Comparison of ENCODE assay signal across 8 mouse cellular contexts in genomic region chr12:4916994-4917804, GRCm38 (mm10). TPM values are rescaled to one million over a fixed set of nuclear protein-coding genes. Genes with fewer than 3 reads are reported as not detected.
A peak's percentile ranks its signal among the peaks of the same experiment; 100 is the strongest.
DNase-seq lines count a peak whose midpoint lies in the region; ATAC-seq lines count a peak whose summit lies in the region.

Gene Atad2b (plus strand): TSS chr12:4917353.

- no peaks in the 10 kb centered on the region for H3K36me3 ChIP-seq in hindbrain, embryonic 11.5 days (ENCODE audit: control insufficient read depth, insufficient read depth, low read length)

- peak; percentile 99 for ATAC-seq in hindbrain, embryonic 11.5 days (ENCODE audit: low FRiP score)

- peak within 1 kb of the TSS; percentile 99 for H3K9ac ChIP-seq in hindbrain, embryonic 11.5 days (ENCODE audit: low read depth, low read length)

- peak; percentile 97 for DNase-seq in MN1 (ENCODE audit: low spot score)
- DNase-seq in cerebellum, adult 9-10 months, result peak; percentile 97
- DNase-seq in frontal cortex, adult 2 months (ENCODE audit: extremely low spot score in 1 of 2, low spot score in 1 of 2), result peak; percentile 88 to 97
- peak; percentile 98 for DNase-seq in hindbrain, embryonic 11.5 days (ENCODE audit: low spot score)
- peak; percentile 97 to 99 for DNase-seq in layer of hippocampus, postnatal 10 days (ENCODE audit: low spot score in 2 of 2)
- peak; percentile 97 for DNase-seq in lung, postnatal 10 days
- DNase-seq in ovary, postnatal 36 days (ENCODE audit: low spot score), result peak; percentile 98
- DNase-seq in thymus, postnatal 25 days, result peak; percentile 98

- under 1% methylated on average over 84 of the region's 89 CpGs for WGBS in hindbrain, embryonic 11.5 days

- H3K4me3 ChIP-seq in hindbrain, embryonic 11.5 days (ENCODE audit: low read depth, low read length), result peak within 1 kb of the TSS; percentile 86

- peak within 1 kb of the TSS; percentile 98 for H3K27ac ChIP-seq in hindbrain, embryonic 11.5 days (ENCODE audit: low read depth, low read length)

- H3K27me3 ChIP-seq in hindbrain, embryonic 11.5 days (ENCODE audit: control insufficient read depth, insufficient read depth, low read length), result no peaks in the 10 kb centered on the region

- H3K4me2 ChIP-seq in hindbrain, embryonic 11.5 days (replicated peaks; ENCODE audit: low read depth, low read length), result peak within 1 kb of the TSS; percentile 59

- no peaks in the 10 kb centered on the region for H3K4me1 ChIP-seq in hindbrain, embryonic 11.5 days (replicated peaks; ENCODE audit: control insufficient read depth, insufficient read depth, low read length)

- H3K9me3 ChIP-seq in hindbrain, embryonic 11.5 days (ENCODE audit: control insufficient read depth, low read length), result no peaks in the 10 kb centered on the region

RNA-seq across cellular contexts. Expression of gene Atad2b, which starts in this region (rescaled TPM):
- 11.2 and 12.1 TPM in 2 replicates for polyA plus RNA-seq in frontal cortex, adult 2 months (2012; rRNA removed)
- 23.4 and 25.2 TPM in 2 replicates for polyA plus RNA-seq in hindbrain, embryonic 11.5 days (2014; fragmentation: Nextera tagmentation; extraction: Ambion mirVana)
- total RNA-seq in layer of hippocampus, postnatal 10 days (2021), result 10 to 100 TPM; 30.6 to 32.3 TPM

Comparison
In these comparisons a context has a peak if more than half of its experiments do, and no peak if none do; other contexts are left out.
1. Peak in every context shown above with its lines: DNase-seq, ATAC-seq, H3K4me3 ChIP-seq and H3K27ac ChIP-seq.